Mouse (Mus musculus) CH12.LX (cell line): Measurements from ENCODE around the gene Ttll6. TPM values are rescaled to one million over a fixed set of nuclear protein-coding genes. Genes with fewer than 3 reads are reported as not detected.

Source experiments
- DNase-seq: peaks from one replicate; pipeline ENCODE4 v3.0.0-alpha.2; 2013; ENCODE audit errors: extremely low read depth
- H3K27ac ChIP-seq: 2 replicates; pipeline ENCODE4 v1.5.1; 2012; ENCODE audit warnings: low read depth, mild to moderate bottlenecking, control low read depth, moderate library complexity; ENCODE audit not compliant: insufficient read depth
- H3K27me3 ChIP-seq: replicated peaks from 2 replicates; pipeline ENCODE3; 2012; ENCODE audit warnings: inconsistent platforms
- H3K36me3 ChIP-seq, 2 experiments: replicated peaks in 1 of 2; 2 replicates each; pipeline versions ENCODE3 to v1.6.1; 2012; ENCODE audit warnings: inconsistent platforms in 1 of 2, low read length in 1 of 2, mild to moderate bottlenecking in 1 of 2, mixed read lengths in 1 of 2, moderate library complexity in 1 of 2; ENCODE audit not compliant: control insufficient read depth in 1 of 2, insufficient read depth in 1 of 2
- H3K4me1 ChIP-seq, 2 experiments: 2 replicates each; pipeline ENCODE4 v1.6.1; 2012; ENCODE audit warnings: inconsistent platforms in 1 of 2, moderate library complexity in 1 of 2; ENCODE audit not compliant: insufficient read depth in 2 of 2, control insufficient read depth in 1 of 2
- H3K4me2 ChIP-seq: 2 replicates; pipeline ENCODE4 v1.6.1; 2012; ENCODE audit warnings: low read depth, mild to moderate bottlenecking, control low read depth; ENCODE audit not compliant: poor library complexity, insufficient read depth, severe bottlenecking
- H3K4me3 ChIP-seq, 3 experiments: fragments of 150-350 bp in 1 of 3; sonication (generic) in 1 of 3; replicated peaks in 1 of 3; 2 replicates each; pipeline versions ENCODE3 to v1.5.1; 2011 to 2012; ENCODE audit warnings: low read depth in 2 of 3, low read length in 2 of 3, mild to moderate bottlenecking in 2 of 3, moderate library complexity in 2 of 3, control low read depth in 1 of 3, improper control_type of control experiment in 1 of 3, inconsistent platforms in 1 of 3, mixed read lengths in 1 of 3; ENCODE audit not compliant: poor library complexity in 1 of 3
- H3K79me2 ChIP-seq: replicated peaks from 2 replicates; pipeline ENCODE4 v1.6.1; 2012; ENCODE audit warnings: mild to moderate bottlenecking, moderate library complexity; ENCODE audit not compliant: control insufficient read depth, poor library complexity, insufficient read depth, severe bottlenecking; ENCODE audit errors: extremely low read depth
- H3K9ac ChIP-seq: 2 replicates; pipeline ENCODE4 v1.6.1; 2012; ENCODE audit warnings: low read depth, mild to moderate bottlenecking, control low read depth, moderate library complexity; ENCODE audit not compliant: insufficient read depth
- H3K9me3 ChIP-seq: replicated peaks from 2 replicates; pipeline ENCODE3; 2012; ENCODE audit warnings: low read length, inconsistent platforms, mixed read lengths
- BHLHE40 ChIP-seq: IDR thresholded peaks from 2 replicates; pipeline ENCODE4 v1.6.1; 2011; ENCODE audit warnings: mild to moderate bottlenecking, low read depth, low read length, improper control_type of control experiment
- CHD1 ChIP-seq: IDR thresholded peaks from 2 replicates; pipeline ENCODE4 v1.6.1; 2012; ENCODE audit warnings: low read depth, low read length, improper control_type of control experiment, inconsistent platforms
- CHD2 ChIP-seq: IDR thresholded peaks from 2 replicates; pipeline ENCODE4 v1.6.1; 2011; ENCODE audit warnings: low read length, improper control_type of control experiment
- ELF1 ChIP-seq: IDR thresholded peaks from 2 replicates; pipeline ENCODE4 v1.6.1; 2014; ENCODE audit warnings: low read depth, mild to moderate bottlenecking, inconsistent platforms, low read length, improper control_type of control experiment
- EP300 ChIP-seq: IDR thresholded peaks from 2 replicates; pipeline ENCODE4 v1.6.1; 2011; ENCODE audit warnings: low read length, improper control_type of control experiment
- ETS1 ChIP-seq: conservative IDR thresholded peaks from 2 replicates; pipeline ENCODE4 v1.6.1; 2012; ENCODE audit warnings: low read depth, mild to moderate bottlenecking, inconsistent platforms, low read length, improper control_type of control experiment, moderate library complexity
- GABPA ChIP-seq: IDR thresholded peaks from 2 replicates; pipeline ENCODE4 v1.6.1; 2012; ENCODE audit warnings: low read depth, low read length, improper control_type of control experiment, inconsistent platforms; ENCODE audit not compliant: insufficient replicate concordance
- HCFC1 ChIP-seq: IDR thresholded peaks from 2 replicates; pipeline ENCODE4 v1.6.1; 2012; ENCODE audit warnings: low read depth, mild to moderate bottlenecking, inconsistent platforms, low read length, improper control_type of control experiment
- IRF4 ChIP-seq: IDR thresholded peaks from 2 replicates; pipeline ENCODE4 v1.6.1; 2014; ENCODE audit warnings: low read depth, mild to moderate bottlenecking, inconsistent platforms, low read length, improper control_type of control experiment
- JUN ChIP-seq: IDR thresholded peaks from 2 replicates; pipeline ENCODE4 v1.6.1; 2011; ENCODE audit warnings: low read depth, mild to moderate bottlenecking, low read length, improper control_type of control experiment, moderate library complexity; ENCODE audit not compliant: insufficient read depth
- JUND ChIP-seq: conservative IDR thresholded peaks from 2 replicates; pipeline ENCODE4 v1.6.1; 2011; ENCODE audit warnings: low read depth, low read length, improper control_type of control experiment
- MAFK ChIP-seq: IDR thresholded peaks from 2 replicates; pipeline ENCODE4 v1.6.1; 2011; ENCODE audit warnings: low read length, improper control_type of control experiment; ENCODE audit not compliant: insufficient replicate concordance
- MAZ ChIP-seq: IDR thresholded peaks from 2 replicates; pipeline ENCODE4 v1.6.1; 2012; ENCODE audit warnings: low read depth, mild to moderate bottlenecking, inconsistent platforms, low read length, improper control_type of control experiment, moderate library complexity
- MEF2A ChIP-seq: IDR thresholded peaks from 2 replicates; pipeline ENCODE4 v1.6.1; 2014; ENCODE audit warnings: low read depth, mild to moderate bottlenecking, inconsistent platforms, low read length, improper control_type of control experiment, borderline replicate concordance
- MXI1 ChIP-seq: IDR thresholded peaks from 2 replicates; pipeline ENCODE4 v1.6.1; 2011; ENCODE audit warnings: mild to moderate bottlenecking, low read depth, low read length, improper control_type of control experiment
- NELFE ChIP-seq: IDR thresholded peaks from 2 replicates; pipeline ENCODE4 v1.6.1; 2011; ENCODE audit warnings: low read depth, low read length, improper control_type of control experiment
- NRF1 ChIP-seq: IDR thresholded peaks from 2 replicates; pipeline ENCODE4 v1.6.1; 2014; ENCODE audit warnings: low read depth, mild to moderate bottlenecking, inconsistent platforms, low read length, improper control_type of control experiment, moderate library complexity
- POLR2A ChIP-seq: IDR thresholded peaks from 2 replicates; pipeline ENCODE4 v1.6.1; 2011; ENCODE audit warnings: low read depth, mild to moderate bottlenecking, improper control_type of control experiment, low read length
- SIN3A ChIP-seq: IDR thresholded peaks from 2 replicates; pipeline ENCODE4 v1.6.1; 2012; ENCODE audit warnings: low read length, improper control_type of control experiment, inconsistent platforms
- TBP ChIP-seq: conservative IDR thresholded peaks from 2 replicates; pipeline ENCODE4 v1.6.1; 2011; ENCODE audit warnings: low read depth, low read length, improper control_type of control experiment
- TCF12 ChIP-seq: IDR thresholded peaks from 2 replicates; pipeline ENCODE4 v1.6.1; 2014; ENCODE audit warnings: low read depth, mild to moderate bottlenecking, inconsistent platforms, low read length, improper control_type of control experiment
- ZMIZ1 ChIP-seq: IDR thresholded peaks from 2 replicates; pipeline ENCODE4 v1.6.1; 2012; ENCODE audit warnings: low read depth, mild to moderate bottlenecking, inconsistent platforms, low read length, improper control_type of control experiment
- ZNF384 ChIP-seq: IDR thresholded peaks from 2 replicates; pipeline ENCODE4 v1.6.1; 2012; ENCODE audit warnings: low read depth, low read length, improper control_type of control experiment, inconsistent platforms
- dilution Hi-C: fragments of 300-500 bp; cut with MboI; formaldehyde crosslinking; loops from 2 replicates; pipeline ENCODE4 v1.14.3; 2020; ENCODE audit warnings: low sequenced_read_pairs; ENCODE audit not compliant: extremely low pct_unique_long_range_greater_than_20kb, extremely low pct_ligation_motif_present
- in situ Hi-C: fragments of 300-500 bp; cut with MboI; formaldehyde crosslinking; loops from 3 replicates; pipeline ENCODE4 v1.14.3; 2019; ENCODE audit warnings: low sequenced_read_pairs, low pct_ligation_motif_present, low pct_unique_long_range_greater_than_20kb, mixed read lengths
- polyA plus RNA-seq: library from polyadenylated mRNA; unstranded; fragments of >175 nt; gene quantifications from 2 replicates; pipeline ENCODE4 v1.2.1, GENCODE M21; 2012; ENCODE audit warnings: low read depth; ENCODE audit not compliant: insufficient read length
- total RNA-seq, 2 experiments: library from RNA; depleted of rRNA; stranded (reverse); fragments of 300-350 nt in 1 of 2; fragments of >200 nt in 1 of 2; gene quantifications; 2 replicates each; pipeline ENCODE4 v1.2.3; 2012 to 2014

Ttll6 gene
- total and polyA plus RNA-seq, 3 experiments, result 0.09 TPM; not detected in 2

GRCm38 (mm10) chr11:96203789-96204186 is 70.2 kb downstream of the Ttll6 start:
- DNase-seq, result no peak
- Histone ChIP-seq H3K27me3 (peaks cover 2% of the 10 kb centered on the region), H3K4me2 (no peak overlapping the region), H3K36me3 (no peaks in the 10 kb centered on the region), H3K9ac (no peak overlapping the region), H3K9me3 (no peaks in the 10 kb centered on the region), H3K79me2 (no peaks in the 10 kb centered on the region), H3K4me1 (peaks cover 0 to 29% of the 10 kb centered on the region in 2 experiments; a peak in 2 of 4 replicates), H3K27ac (no peak overlapping the region), H3K4me3 (no peak overlapping the region)
- in situ Hi-C loops, result no loop called here
- TF ChIP-seq MXI1 (no peak), HCFC1 (no peak), CHD2 (no peak), GABPA (no peak)
- dilution Hi-C loops, result no loop called here

DNA sequence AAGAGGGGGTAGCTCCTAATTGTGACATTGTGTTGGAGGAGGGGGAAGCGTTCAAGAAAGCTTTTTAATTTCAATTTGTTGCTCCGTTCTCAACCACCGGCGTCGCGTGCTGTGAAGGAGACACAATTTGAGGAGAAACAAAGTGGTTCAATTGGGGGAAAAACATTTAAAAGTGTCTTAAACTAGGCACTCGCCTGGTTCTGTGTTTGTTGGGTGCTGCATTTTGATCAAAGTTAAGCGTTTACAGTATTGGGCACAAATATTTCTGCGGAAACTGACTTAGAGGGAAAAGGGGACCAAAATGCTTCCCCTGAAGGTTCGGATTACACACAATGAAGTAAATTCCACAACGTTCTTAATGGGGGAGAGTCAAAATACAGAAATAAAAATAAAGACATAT is 70.8 kb downstream of the Ttll6 start:
- in situ Hi-C loops, result no loop called here
- H3K4me3 ChIP-seq, result no peak overlapping the region
- H3K4me2 ChIP-seq, result no peak overlapping the region

DNA sequence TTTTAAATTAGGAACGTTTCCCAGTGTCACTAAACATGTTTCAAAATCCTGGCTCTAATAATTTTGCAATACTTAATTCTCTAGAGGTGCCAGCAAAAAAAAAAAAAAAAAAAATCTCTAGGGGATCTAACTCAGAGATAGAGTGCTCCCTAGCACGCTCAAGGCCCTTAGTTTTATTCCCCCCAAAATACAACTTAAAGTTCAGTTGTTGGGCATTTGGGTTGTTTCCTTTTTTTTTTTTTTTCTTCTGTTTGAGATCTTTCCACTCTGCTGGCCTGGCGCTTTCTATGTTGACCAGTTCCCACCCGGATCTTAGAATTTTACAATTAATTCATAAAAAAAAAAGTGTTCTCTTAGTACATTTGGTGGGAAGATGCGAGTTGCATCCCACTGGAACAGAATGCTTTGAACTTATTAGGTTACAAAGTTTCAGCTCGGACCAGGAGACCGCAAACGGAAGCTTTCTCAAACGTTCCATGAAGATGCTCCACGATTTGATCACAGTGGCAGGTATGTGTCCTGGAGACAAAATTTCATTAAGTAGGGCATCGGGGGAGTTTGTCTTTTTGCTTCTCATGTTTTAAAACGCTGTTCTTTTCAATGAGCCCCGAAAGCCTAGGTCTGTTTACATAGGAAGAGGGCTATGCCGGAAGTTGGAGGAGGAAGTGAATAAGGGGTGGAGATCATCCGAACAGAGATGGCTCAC is 72.0 kb downstream of the Ttll6 start:
- Histone ChIP-seq H3K4me1 (peaks cover 0 to 25% of the 10 kb centered on the region in 2 experiments; a peak in 2 of 4 replicates), H3K36me3 (no peaks in the 10 kb centered on the region), H3K27me3 (peaks cover 4% of the 10 kb centered on the region), H3K27ac (no peak overlapping the region), H3K79me2 (no peaks in the 10 kb centered on the region), H3K9ac (peak overlapping the region; percentile 50), H3K4me3 (peak overlapping the region; percentile 38 to 51 (median 44)), H3K9me3 (no peaks in the 10 kb centered on the region), H3K4me2 (peak overlapping the region; percentile 65)
- in situ Hi-C loops, result no loop called here
- TF ChIP-seq TCF12, result peak; percentile 25; the same call in 1 of the 2 replicates
- no peak for TF ChIP-seq NRF1
- TF ChIP-seq MXI1, result 0 out of 2 replicates have a peak, but pooled peaks have one; percentile 30
- TF ChIP-seq HCFC1, result peak; percentile 59
- peak; percentile 38; the same call in 1 of the 2 replicates for TF ChIP-seq POLR2A
- TF ChIP-seq IRF4, result peak; percentile 39; the same call in 1 of the 2 replicates
- peak; percentile 90 for TF ChIP-seq ZNF384
- TF ChIP-seq CHD1, result peak; percentile 71; the same call in 1 of the 2 replicates
- TF ChIP-seq ELF1, result peak; percentile 87
- TF ChIP-seq ZMIZ1, result no peak
- 0 out of 2 replicates have a peak, but pooled peaks have one; percentile 27 for TF ChIP-seq ETS1
- TF ChIP-seq CHD2, result peak; percentile 30; the same call in 1 of the 2 replicates
- TF ChIP-seq MEF2A, result 0 out of 2 replicates have a peak, but pooled peaks have one; percentile 51
- TF ChIP-seq JUND, result 0 out of 2 replicates have a peak, but pooled peaks have one; percentile 15
- 0 out of 2 replicates have a peak, but pooled peaks have one; percentile 42 for TF ChIP-seq MAZ
- peak; percentile 60; the same call in 1 of the 2 replicates for TF ChIP-seq EP300
- TF ChIP-seq NELFE, result no peak
- no peak for TF ChIP-seq MAFK
- peak; percentile 71 for TF ChIP-seq SIN3A
- no peak for TF ChIP-seq JUN
- dilution Hi-C loops, result no loop called here
- DNase-seq, result peak; percentile 47

More for the DNA sequence above, 70.8 kb downstream of the Ttll6 start:
- H3K79me2 ChIP-seq, result no peaks in the 10 kb centered on the region
- dilution Hi-C loops, result no loop called here
- peaks cover 0 to 29% of the 10 kb centered on the region in 2 experiments; a peak in 2 of 4 replicates for H3K4me1 ChIP-seq
- no peaks in the 10 kb centered on the region for H3K36me3 ChIP-seq
- TF ChIP-seq TBP (no peak), BHLHE40 (no peak), CHD1 (no peak), POLR2A (no peak), CHD2 (no peak)
- no peak overlapping the region for H3K9ac ChIP-seq
- no peak overlapping the region for H3K27ac ChIP-seq
- no peak for DNase-seq
- peaks cover 2% of the 10 kb centered on the region for H3K27me3 ChIP-seq
- H3K9me3 ChIP-seq, result no peaks in the 10 kb centered on the region
